Mouse (Mus musculus) lung, adult 2 months (tissue): ENCODE data around the gene Oxt.

ENCODE experiments used
- CTCF ChIP-seq: fragments of 200-500 bp; IDR thresholded peaks from 2 replicates; pipeline ENCODE4 v1.5.1; 2011; ENCODE audit warnings: mild to moderate bottlenecking, low read length, control low read depth; ENCODE audit not compliant: insufficient read depth
- POLR2A ChIP-seq: fragments of 200-500 bp; IDR thresholded peaks from 2 replicates; pipeline ENCODE4 v1.6.1; 2011; ENCODE audit warnings: low read depth, mild to moderate bottlenecking, control low read depth, low read length, borderline replicate concordance; ENCODE audit errors: extremely low read depth

- no peak for TF ChIP-seq POLR2A
- no peak for TF ChIP-seq CTCF
These were observed 41.0 kb upstream of the Oxt start for GRCm38 (mm10) chr2:130535017-130535416.
